Mouse (Mus musculus): Measurements from ENCODE around the gene Pcx. TPM values are rescaled to one million over a fixed set of nuclear protein-coding genes. Genes with fewer than 3 reads are reported as not detected.

Gene Pcx
- total RNA-seq, 1 experiment from 2014 or later = 1.6 TPM

GRCm38 (mm10) chr19:4614305-4615150 is 104.3 kb downstream of the Pcx start:
- ATAC-seq (replicated peaks; ENCODE audit: low read depth, poor library complexity, severe bottlenecking) = no peak

GRCm38 (mm10) chr19:4615151-4616093 is 105.2 kb downstream of the Pcx start, which contains the start of gene Lrfn4:
Lrfn4 (minus strand) TSS chr19:4615667.
- peak; percentile 90 for ATAC-seq (replicated peaks; ENCODE audit: low read depth, poor library complexity, severe bottlenecking)

DNA sequence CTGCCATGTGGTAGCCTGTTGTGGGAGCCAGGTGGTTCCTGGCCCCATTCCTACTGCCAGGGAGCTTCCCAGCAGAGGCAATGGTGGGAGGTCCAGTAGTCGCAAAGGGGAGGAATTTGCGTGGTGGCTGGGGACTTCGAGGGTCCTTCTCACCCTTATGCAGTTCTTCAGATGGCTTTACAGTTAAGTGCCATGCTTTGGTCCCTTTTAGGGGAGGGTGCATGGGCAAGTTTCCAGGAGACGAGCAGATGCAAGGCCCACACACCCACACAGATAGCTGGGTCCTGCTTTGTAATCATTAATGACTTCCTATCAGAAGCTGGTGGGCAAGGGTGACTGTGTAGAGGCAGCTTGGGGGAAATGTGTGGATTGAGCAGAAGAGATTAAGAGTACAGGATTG is 106.3 kb downstream of the Pcx start:
- ATAC-seq (replicated peaks; ENCODE audit: low read depth, poor library complexity, severe bottlenecking) = no peak

GRCm38 (mm10) chr19:4618183-4618582 is 107.9 kb downstream of the Pcx start:
- no peak for ATAC-seq (replicated peaks; ENCODE audit: low read depth, poor library complexity, severe bottlenecking)

DNA sequence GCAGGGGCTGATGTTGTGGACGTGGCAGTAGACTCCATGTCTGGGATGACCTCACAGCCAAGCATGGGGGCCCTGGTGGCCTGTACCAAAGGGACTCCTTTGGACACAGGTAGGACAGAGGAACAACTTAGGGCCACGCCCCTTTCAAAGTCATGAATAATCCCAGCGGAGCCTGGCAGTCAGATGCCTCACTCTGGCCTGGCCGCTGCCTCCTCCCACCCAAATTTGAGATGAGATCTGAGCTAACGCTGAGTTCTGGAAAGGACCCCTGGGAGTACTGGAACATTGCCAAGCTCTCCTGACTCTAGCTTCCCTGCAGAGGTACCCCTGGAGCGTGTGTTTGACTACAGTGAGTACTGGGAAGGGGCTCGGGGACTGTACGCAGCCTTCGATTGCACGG is 109.2 kb downstream of the Pcx start:
- ATAC-seq (replicated peaks; ENCODE audit: low read depth, poor library complexity, severe bottlenecking) = no peak

GRCm38 (mm10) chr19:4620721-4621120 is 110.4 kb downstream of the Pcx start:
- no peak for ATAC-seq (replicated peaks; ENCODE audit: low read depth, poor library complexity, severe bottlenecking)

- no peak for ATAC-seq (replicated peaks; ENCODE audit: low read depth, poor library complexity, severe bottlenecking)
Observed at GRCm38 (mm10) chr19:4622780-4623179, 112.5 kb downstream of the Pcx start.

DNA sequence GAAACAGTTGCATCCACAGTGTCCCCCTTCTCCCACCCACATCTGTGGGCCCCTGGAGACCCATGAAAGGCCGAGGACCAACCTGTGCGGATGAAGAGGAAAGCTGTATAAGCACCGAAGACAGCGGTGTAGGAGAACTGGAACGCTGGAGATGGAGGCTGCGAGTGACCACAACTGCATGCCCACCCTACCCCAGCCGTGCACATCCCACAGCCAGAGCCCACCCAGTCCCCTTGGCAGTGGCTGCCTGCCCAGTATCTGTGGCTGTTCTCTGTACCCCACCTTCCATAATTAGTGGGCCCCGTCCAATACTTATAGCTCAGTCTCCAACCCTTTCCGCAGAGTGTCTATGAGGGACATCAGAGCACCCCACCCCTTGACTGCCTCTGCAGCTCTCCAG is 113.1 kb downstream of the Pcx start:
- no peak for ATAC-seq (replicated peaks; ENCODE audit: low read depth, poor library complexity, severe bottlenecking)

DNA sequence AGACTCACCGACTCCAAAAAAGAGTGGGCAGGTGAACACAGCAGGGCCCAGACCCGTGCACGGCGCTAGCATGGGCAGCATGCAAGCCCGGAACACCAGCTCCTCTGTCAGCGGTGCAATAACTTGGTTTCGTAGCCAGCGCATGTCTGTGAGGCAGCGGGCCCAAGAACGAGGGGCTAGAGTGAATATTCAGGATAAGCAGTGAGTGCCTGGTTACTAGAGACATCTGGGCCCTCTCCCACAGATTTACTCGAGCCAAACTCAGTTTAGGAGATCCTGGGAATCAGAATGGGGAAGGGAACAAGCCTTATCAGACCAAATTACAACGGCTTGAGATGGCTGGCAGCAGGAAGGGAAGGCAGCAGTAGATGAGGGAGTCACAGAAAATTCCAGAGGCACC is 113.7 kb downstream of the Pcx start:
- no peak for ATAC-seq (replicated peaks; ENCODE audit: low read depth, poor library complexity, severe bottlenecking)

DNA sequence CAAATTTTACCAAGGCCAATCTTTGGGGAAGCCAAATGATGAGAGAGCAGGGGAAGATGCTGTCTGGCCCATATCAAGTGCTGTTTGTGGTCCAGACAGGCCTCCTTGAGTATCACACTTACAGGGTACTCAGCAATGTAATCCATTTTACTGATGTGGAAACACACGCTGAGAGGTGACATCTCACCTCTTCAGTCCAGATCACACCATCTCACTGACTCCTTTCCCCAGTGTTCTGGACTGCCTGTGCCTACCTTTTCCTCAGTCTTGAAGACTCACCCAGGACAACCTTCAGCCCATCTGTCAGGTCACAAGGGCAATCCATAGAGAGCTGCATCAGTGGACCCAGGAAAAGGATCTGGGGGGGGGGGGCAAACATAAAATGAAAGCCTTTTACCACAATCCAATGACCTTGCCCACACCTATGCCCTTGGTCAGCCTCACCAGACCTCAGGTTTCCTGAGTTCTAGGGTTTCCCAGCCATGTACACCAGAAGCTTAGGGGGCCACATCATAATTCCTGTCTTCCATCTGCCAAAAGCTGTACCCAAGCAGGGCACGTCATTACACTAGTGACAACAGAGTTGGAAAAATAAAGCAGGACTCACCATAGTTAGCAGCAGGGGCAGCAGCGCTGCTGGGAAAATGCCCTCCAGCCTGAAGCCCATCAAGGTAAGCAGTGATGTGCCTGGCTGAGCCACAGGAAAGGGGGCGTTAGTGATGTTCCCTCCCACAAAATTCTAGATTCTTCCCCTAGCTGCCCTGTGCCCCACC is 114.3 kb downstream of the Pcx start:
- peak; percentile 6; the same call in 1 of the 2 replicates for ATAC-seq (replicated peaks; ENCODE audit: low read depth, poor library complexity, severe bottlenecking)

DNA sequence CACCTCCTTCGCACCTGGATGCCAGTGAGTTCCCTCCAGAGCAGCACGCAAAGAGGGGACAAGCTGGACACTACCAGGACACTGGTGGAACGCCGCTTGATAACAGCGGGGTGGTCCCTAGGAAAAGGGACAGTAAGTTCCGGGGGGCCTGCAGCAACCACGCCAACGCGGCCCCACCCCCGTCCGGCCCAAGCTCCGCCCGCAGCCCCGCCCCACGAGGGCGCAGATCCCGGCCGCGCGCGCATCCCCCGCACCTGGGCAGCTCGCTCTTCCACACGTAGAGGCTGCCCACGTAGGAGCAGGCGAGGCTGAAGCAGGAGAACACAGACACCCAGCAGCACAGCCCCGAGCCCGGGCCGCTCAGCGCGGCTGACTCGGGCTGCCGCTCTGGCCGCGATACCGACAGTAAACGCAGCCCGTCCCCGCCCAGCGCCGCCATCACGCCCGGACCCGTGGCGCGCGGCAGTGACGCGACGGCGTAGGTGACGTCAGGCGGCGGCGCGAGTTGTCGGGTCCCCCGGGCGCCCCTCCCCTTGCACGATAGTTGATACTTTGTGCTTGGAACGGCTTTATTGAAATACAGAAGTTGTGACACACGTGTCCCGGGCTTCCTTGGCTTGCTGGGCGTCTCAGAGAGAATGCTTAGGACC is 115.0 kb downstream of the Pcx start, which contains the start of gene Rce1:
Gene Rce1, minus strand, starts transcription at position 463 of the 650 bp plus-strand sequence.
- ATAC-seq (replicated peaks; ENCODE audit: low read depth, poor library complexity, severe bottlenecking) = peak; percentile 74

DNA sequence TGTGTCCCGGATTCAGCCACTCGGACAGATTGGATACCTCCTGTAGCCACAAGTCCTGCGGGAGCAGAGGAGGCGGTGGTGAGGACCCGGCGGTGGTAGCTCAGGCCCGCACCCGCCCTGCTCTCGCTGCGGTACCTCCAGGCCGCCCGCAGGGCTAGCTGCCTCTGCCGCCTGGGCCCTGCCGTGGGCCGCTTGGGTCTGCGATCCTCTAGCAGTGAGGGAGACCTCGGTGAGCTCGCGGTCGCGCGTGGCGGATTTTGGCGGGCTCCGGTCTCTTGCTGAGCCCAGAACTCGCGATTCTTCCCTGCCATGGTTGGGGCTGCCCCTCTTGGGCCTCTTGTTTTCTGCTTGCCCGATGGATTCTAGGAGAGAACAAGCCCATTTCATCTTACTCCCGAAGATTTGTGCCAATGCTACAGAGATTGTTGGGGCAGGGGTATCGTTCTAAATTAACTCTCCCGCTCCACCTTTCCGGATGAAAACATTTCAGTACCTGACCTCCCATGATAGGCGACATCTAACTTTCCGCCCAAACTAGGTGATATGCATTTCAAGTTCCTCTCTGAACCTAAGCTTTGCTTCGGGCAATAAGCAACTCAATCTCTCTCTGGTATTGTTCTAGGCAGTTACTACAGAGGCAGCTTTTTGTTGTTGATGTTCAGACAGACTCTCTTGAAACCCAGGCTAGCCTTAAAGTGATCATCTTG is 115.7 kb downstream of the Pcx start:
- ATAC-seq (replicated peaks; ENCODE audit: low read depth, poor library complexity, severe bottlenecking) = peak; percentile 42; the same call in 1 of the 2 replicates

DNA sequence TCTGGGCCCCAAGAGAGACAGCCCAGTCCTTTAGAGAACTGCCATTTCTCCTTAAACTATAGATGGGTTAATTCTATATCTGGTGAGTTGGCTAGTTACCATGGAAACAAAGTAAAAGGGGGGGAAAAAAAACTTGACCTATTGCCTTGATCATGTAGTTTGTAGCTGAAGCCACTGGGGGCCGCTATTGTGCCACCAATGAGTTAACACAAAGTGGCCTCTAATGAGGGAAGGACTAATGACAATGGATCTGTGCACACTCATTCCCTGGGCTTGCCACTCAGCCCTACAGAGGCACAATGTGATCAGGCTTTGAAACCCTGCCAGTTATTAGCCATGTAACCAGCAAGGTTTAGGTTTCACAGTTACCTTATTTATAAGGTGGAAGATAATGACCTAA is 118.5 kb downstream of the Pcx start:
- ATAC-seq (replicated peaks; ENCODE audit: low read depth, poor library complexity, severe bottlenecking) = peak; percentile 64

GRCm38 (mm10) chr19:4635986-4636385 is 125.7 kb downstream of the Pcx start:
- no peak for ATAC-seq (replicated peaks; ENCODE audit: low read depth, poor library complexity, severe bottlenecking)

DNA sequence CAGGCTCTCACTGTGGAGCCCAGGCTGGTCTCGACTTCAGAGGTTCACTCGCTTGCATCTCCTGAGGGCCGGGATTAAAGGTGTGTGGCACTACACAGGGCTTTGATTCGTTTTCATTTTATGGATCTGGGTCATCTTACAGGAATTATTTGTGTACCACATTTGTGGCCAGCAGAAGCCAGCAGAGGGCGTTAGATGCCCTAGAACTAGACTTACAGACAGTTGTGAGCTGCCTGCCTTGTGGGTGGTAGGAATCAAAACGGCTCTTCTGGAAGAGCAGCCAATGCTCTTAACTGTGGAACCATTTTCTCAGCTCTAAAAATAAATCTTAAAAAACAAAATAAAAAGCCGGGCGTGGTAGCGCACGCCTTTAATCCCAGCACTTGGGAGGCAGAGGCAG is 134.0 kb downstream of the Pcx start:
- no peak for ATAC-seq (replicated peaks; ENCODE audit: low read depth, poor library complexity, severe bottlenecking)

- ATAC-seq (replicated peaks; ENCODE audit: low read depth, poor library complexity, severe bottlenecking) = no peak
Observed at GRCm38 (mm10) chr19:4646917-4647492, 136.7 kb downstream of the Pcx start.

- ATAC-seq (replicated peaks; ENCODE audit: low read depth, poor library complexity, severe bottlenecking) = no peak
Observed at GRCm38 (mm10) chr19:4658156-4658555, 147.9 kb downstream of the Pcx start.

DNA sequence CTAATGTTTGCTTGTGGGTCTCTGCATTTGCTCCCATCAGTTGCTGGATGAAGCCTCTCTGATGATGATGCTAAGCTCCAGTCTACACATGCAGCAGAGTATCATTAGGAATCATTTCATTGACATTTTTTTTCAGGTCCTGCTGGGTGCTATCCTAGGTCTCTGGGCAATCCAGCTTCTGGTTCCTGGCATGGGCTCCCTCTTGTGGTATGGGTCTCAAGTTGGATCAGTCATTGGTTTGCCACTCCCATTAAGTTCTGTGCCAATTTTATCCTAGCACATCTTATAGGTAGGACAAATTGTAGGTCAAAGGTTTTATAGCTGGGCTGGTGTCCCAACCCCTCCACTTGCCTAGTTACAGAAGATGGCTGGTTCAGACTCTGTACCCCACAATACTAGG is 156.5 kb downstream of the Pcx start:
- no peak for ATAC-seq (replicated peaks; ENCODE audit: low read depth, poor library complexity, severe bottlenecking)

DNA sequence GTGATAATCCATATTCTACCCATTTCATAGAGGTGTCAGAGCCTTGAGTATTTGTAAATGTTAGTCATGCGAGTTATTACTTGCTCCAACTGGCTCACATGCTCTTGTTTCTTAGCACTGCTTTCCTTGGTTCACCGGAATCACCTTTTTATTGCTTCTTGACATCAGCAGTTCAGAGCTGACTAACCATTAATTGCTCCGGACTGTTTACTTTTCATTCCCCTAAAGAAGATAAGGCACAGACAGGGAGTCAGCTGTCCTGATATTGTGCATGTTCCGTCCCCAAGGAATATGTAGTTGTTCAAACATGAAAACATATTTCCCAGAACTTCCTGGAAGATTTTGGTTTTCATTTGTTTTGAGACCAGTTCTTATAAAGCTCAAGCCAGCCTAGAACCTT is 160.5 kb downstream of the Pcx start:
- ATAC-seq (replicated peaks; ENCODE audit: low read depth, poor library complexity, severe bottlenecking) = no peak

Data from common myeloid progenitor, adult 5-6 weeks (primary cell).